Mouse (Mus musculus) neural tube, embryonic 14.5 days (tissue): ENCODE data around the gene Ms4a4b. TPM values are rescaled to one million over a fixed set of nuclear protein-coding genes. Genes with fewer than 3 reads are reported as not detected.
"Not testable (repeated sequence)": the region's sequence is repeated elsewhere in the genome, so short reads cannot be mapped to it uniquely, and the experiment has no call there.

ENCODE experiments used
- ATAC-seq: fragments of 200-750 bp; cut with Nextera tagmentation; 2 replicates; pipeline ENCODE4 v1.8.0; 2017; ENCODE audit warnings: low read depth, mild to moderate bottlenecking, moderate TSS enrichment, moderate library complexity
- H3K27ac ChIP-seq: fragments of 300-500 bp; sonication (generic); 2 replicates; pipeline ENCODE4 v1.5.1; 2014; ENCODE audit warnings: low read depth, mild to moderate bottlenecking, control low read depth, low read length, moderate library complexity, mixed read lengths
- H3K27me3 ChIP-seq: fragments of 300-500 bp; sonication (generic); 2 replicates; pipeline ENCODE4 v1.6.1; 2014; ENCODE audit warnings: low read length; ENCODE audit not compliant: control insufficient read depth, insufficient read depth
- H3K36me3 ChIP-seq: fragments of 300-500 bp; sonication (generic); 2 replicates; pipeline ENCODE4 v1.6.1; 2014; ENCODE audit warnings: low read length, mixed read lengths; ENCODE audit not compliant: control insufficient read depth, insufficient read depth
- H3K4me1 ChIP-seq: fragments of 300-500 bp; sonication (generic); 2 replicates; pipeline ENCODE4 v1.6.1; 2014; ENCODE audit warnings: low read length; ENCODE audit not compliant: control insufficient read depth, insufficient read depth
- H3K4me2 ChIP-seq: fragments of 300-500 bp; sonication (generic); 2 replicates; pipeline ENCODE4 v1.6.1; 2014; ENCODE audit warnings: mild to moderate bottlenecking, low read depth, low read length, control low read depth
- H3K4me3 ChIP-seq: fragments of 300-500 bp; sonication (generic); 2 replicates; pipeline ENCODE4 v1.5.1; 2014; ENCODE audit warnings: low read depth, low read length, control low read depth, mixed read lengths
- H3K9ac ChIP-seq: fragments of 300-500 bp; sonication (generic); replicated peaks from 2 replicates; pipeline ENCODE4 v1.6.1; 2014; ENCODE audit warnings: low read depth, mild to moderate bottlenecking, control low read depth, low read length, mixed read lengths
- H3K9me3 ChIP-seq: fragments of 300-500 bp; sonication (generic); 2 replicates; pipeline ENCODE4 v1.6.1; 2016; ENCODE audit warnings: low read length; ENCODE audit not compliant: control insufficient read depth
- WGBS: fragments of 180-500 bp; shearing (Covaris S2); extraction: QIAGEN DNeasy Blood & Tissue Kit; methylation state at CpG from one replicate; pipeline ENCODE4 v1.1.7; 2014; 5-methylcytosine and 5-hydroxymethylcytosine counted together
- polyA plus RNA-seq: library from polyadenylated mRNA; unstranded; fragments of >200 nt; fragmentation: Nextera tagmentation; extraction: Ambion mirVana; gene quantifications from 2 replicates; pipeline ENCODE4 v1.2.1, GENCODE M21; 2014

Ms4a4b gene
- polyA plus RNA-seq, 1 experiment from 2014 or later, result not detected

DNA sequence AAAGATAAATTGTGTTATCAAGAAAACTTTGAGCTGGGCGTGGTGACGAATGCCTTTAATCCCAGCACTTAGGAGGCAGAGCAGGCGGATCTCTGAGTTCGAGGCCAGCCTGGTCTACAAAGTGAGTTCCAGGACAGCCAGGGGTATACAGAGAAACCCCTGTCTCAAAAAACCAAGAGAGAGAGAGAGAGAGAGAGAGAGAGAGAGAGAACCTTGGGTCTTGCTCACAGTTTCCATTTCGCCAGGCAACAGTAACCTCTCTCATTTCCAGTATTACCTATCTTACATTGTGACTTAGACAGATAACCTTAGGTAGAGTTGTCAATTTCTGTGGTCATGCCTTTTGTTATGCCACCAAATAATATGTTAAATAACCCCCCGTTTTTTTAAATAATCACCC lies 53.0 kb downstream of the Ms4a4b start:
- WGBS, result 84% methylated on average over 6 of the region's 6 CpGs
- no peaks in the 10 kb centered on the region for H3K9me3 ChIP-seq
- no peak for ATAC-seq
- no peak overlapping the region for H3K27ac ChIP-seq
- no peaks in the 10 kb centered on the region for H3K27me3 ChIP-seq
- no peak overlapping the region for H3K4me2 ChIP-seq
- H3K9ac ChIP-seq, result no peak overlapping the region
- H3K4me3 ChIP-seq, result no peak overlapping the region
- H3K4me1 ChIP-seq, result no peaks in the 10 kb centered on the region
- H3K36me3 ChIP-seq, result no peaks in the 10 kb centered on the region

- not testable (repeated sequence) for H3K4me1 ChIP-seq, H3K27ac ChIP-seq, H3K9ac ChIP-seq, H3K27me3 ChIP-seq, H3K36me3 ChIP-seq, H3K4me3 ChIP-seq, ATAC-seq, H3K9me3 ChIP-seq, H3K4me2 ChIP-seq
- WGBS, result 87% methylated on average over 1 of the region's 1 CpGs
Measured at GRCm38 (mm10) chr19:11497300-11497699, 53.9 kb downstream of the Ms4a4b start.

- 98% methylated on average over 1 of the region's 1 CpGs for WGBS
Measured at GRCm38 (mm10) chr19:11500796-11501195, 57.4 kb downstream of the Ms4a4b start.

GRCm38 (mm10) chr19:11501326-11501725 lies 58.0 kb downstream of the Ms4a4b start:
- Histone ChIP-seq H3K4me2 (no peak overlapping the region), H3K27ac (no peak overlapping the region), H3K27me3 (no peaks in the 10 kb centered on the region), H3K4me1 (no peaks in the 10 kb centered on the region), H3K36me3 (no peaks in the 10 kb centered on the region), H3K9me3 (no peaks in the 10 kb centered on the region), H3K9ac (no peak overlapping the region), H3K4me3 (no peak overlapping the region)
- no peak for ATAC-seq
- WGBS, result 93% methylated on average over 4 of the region's 4 CpGs

More at GRCm38 (mm10) chr19:11500796-11501195, 57.4 kb downstream of the Ms4a4b start:
- Histone ChIP-seq H3K9me3 (no peaks in the 10 kb centered on the region), H3K4me1 (no peaks in the 10 kb centered on the region), H3K36me3 (no peaks in the 10 kb centered on the region), H3K27me3 (no peaks in the 10 kb centered on the region), H3K4me2 (no peak overlapping the region), H3K9ac (no peak overlapping the region), H3K4me3 (no peak overlapping the region), H3K27ac (no peak overlapping the region)
- ATAC-seq, result no peak

DNA sequence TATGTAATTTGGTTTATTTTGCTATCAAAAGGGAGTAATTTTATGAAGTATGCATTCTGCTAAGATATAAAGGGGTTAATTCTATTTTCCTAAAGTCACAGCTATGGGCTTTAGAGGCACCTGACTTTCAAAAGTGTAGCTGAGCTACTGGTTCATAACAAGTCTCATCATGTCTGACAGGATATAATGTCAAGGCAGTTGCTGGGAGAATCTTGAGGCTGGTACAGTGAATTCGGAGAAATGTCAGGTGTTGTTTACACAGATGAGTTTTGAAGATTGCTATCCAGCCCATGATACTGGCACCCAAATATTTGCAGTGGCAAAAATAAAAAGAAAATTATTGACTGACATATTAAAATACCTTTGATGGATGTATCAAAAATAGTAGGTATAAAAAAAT lies 61.5 kb downstream of the Ms4a4b start:
- no peak for ATAC-seq
- H3K9ac ChIP-seq, result no peak overlapping the region
- WGBS, result 88% methylated on average over 1 of the region's 1 CpGs
- H3K4me3 ChIP-seq, result no peak overlapping the region
- H3K27me3 ChIP-seq, result no peaks in the 10 kb centered on the region
- H3K4me1 ChIP-seq, result no peaks in the 10 kb centered on the region
- H3K4me2 ChIP-seq, result no peak overlapping the region
- H3K27ac ChIP-seq, result no peak overlapping the region
- no peaks in the 10 kb centered on the region for H3K36me3 ChIP-seq
- no peaks in the 10 kb centered on the region for H3K9me3 ChIP-seq

GRCm38 (mm10) chr19:11513458-11513857 lies 70.1 kb downstream of the Ms4a4b start:
- Histone ChIP-seq H3K4me3 (no peak overlapping the region), H3K36me3 (no peaks in the 10 kb centered on the region), H3K9ac (no peak overlapping the region), H3K9me3 (no peaks in the 10 kb centered on the region), H3K27ac (no peak overlapping the region), H3K27me3 (no peaks in the 10 kb centered on the region), H3K4me1 (no peaks in the 10 kb centered on the region), H3K4me2 (no peak overlapping the region)
- 81% methylated on average over 1 of the region's 1 CpGs for WGBS
- ATAC-seq, result no peak

DNA sequence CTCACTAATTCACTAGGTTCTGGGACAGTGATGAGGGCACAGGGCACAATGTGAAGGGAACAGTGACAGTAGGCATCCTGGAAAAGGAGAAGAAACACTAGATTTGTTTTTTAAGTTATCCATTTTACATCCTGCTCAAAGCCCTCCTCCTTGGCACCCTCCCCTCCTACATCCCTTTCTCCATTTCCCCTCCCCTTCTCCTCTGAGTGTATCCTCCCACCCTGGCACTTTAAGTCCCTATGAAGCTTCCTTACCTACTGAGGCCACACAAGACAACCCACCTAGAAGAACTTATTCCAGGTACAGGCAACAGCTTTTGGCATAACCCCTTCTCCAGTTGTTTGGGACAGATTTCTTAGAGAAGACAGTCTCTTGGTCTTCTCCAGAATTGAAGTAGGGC lies 72.9 kb downstream of the Ms4a4b start, which contains the start of gene Ms4a6b:
Gene Ms4a6b, plus strand, starts transcription at position 267 of the 400 bp plus-strand sequence.
- H3K9me3 ChIP-seq, result no peaks in the 10 kb centered on the region
- no peaks in the 10 kb centered on the region for H3K36me3 ChIP-seq
- no peaks in the 10 kb centered on the region for H3K4me1 ChIP-seq
- no peak within 1 kb of the TSS for H3K4me3 ChIP-seq
- no peak within 1 kb of the TSS for H3K4me2 ChIP-seq
- no peak within 1 kb of the TSS for H3K27ac ChIP-seq
- no peak for ATAC-seq
- H3K27me3 ChIP-seq, result no peaks in the 10 kb centered on the region
- H3K9ac ChIP-seq, result no peak within 1 kb of the TSS

Other genes with a start within 250 kb of the Ms4a4b start
- gene Ms4a13, start 246.8 kb upstream of the Ms4a4b start, polyA plus RNA-seq, result not detected in 2 replicates
- gene Ms4a12, start 211.1 kb upstream of the Ms4a4b start, polyA plus RNA-seq, result not detected in 2 replicates
- not detected in 2 replicates for gene Ms4a1, start 177.3 kb upstream of the Ms4a4b start, polyA plus RNA-seq
- gene Ms4a5, start 159.7 kb upstream of the Ms4a4b start, polyA plus RNA-seq, result not detected in 2 replicates
- gene Ms4a14, start 129.1 kb upstream of the Ms4a4b start, polyA plus RNA-seq, result 0.06 TPM in 1 of 2 replicates, not detected in the other
- 0.63 and 4.0 TPM in 2 replicates for gene Ms4a7, start 107.4 kb upstream of the Ms4a4b start, polyA plus RNA-seq
- gene Ms4a4a, start 68.0 kb upstream of the Ms4a4b start, polyA plus RNA-seq, result 2.6 TPM in 1 of 2 replicates, not detected in the other
- not detected in 2 replicates for gene Ms4a4c, start 38.8 kb upstream of the Ms4a4b start, polyA plus RNA-seq
- gene Ms4a6c, start 25.8 kb downstream of the Ms4a4b start, polyA plus RNA-seq, result 0.46 and 2.2 TPM in 2 replicates
- gene Gm8369, start 42.4 kb downstream of the Ms4a4b start, polyA plus RNA-seq, result not detected in 2 replicates
- 0.33 and 3.1 TPM in 2 replicates for gene Ms4a6b, start 73.0 kb downstream of the Ms4a4b start, polyA plus RNA-seq
- gene Ms4a4d, start 93.2 kb downstream of the Ms4a4b start, polyA plus RNA-seq, result 0.17 TPM in 1 of 2 replicates, not detected in the other
- gene Ms4a6d, start 161.3 kb downstream of the Ms4a4b start, polyA plus RNA-seq, result 0.90 and 2.2 TPM in 2 replicates
- 0.15 and 0.40 TPM in 2 replicates for gene Ms4a2, start 180.2 kb downstream of the Ms4a4b start, polyA plus RNA-seq
- gene Ms4a3, start 197.3 kb downstream of the Ms4a4b start, polyA plus RNA-seq, result not detected in 2 replicates
- not detected in 2 replicates for gene Oosp2, start 217.0 kb downstream of the Ms4a4b start, polyA plus RNA-seq
- gene Oosp1, start 247.6 kb downstream of the Ms4a4b start, polyA plus RNA-seq, result not detected in 2 replicates